Mouse (Mus musculus): Measurements from ENCODE around the gene Mad2l1bp. TPM values are rescaled to one million over a fixed set of nuclear protein-coding genes. Genes with fewer than 3 reads are reported as not detected.

The Mad2l1bp gene
- total RNA-seq, 1 experiment from 2014 or later, result 7.1 TPM

GRCm38 (mm10) chr17:46118423-46118850 lies 34.9 kb downstream of the Mad2l1bp start:
- ATAC-seq (ENCODE audit: extremely low read depth, insufficient number of reproducible peaks, low FRiP score, poor library complexity, severe bottlenecking), result no peak

GRCm38 (mm10) chr17:46117623-46118422 lies 35.5 kb downstream of the Mad2l1bp start:
- ATAC-seq (ENCODE audit: extremely low read depth, insufficient number of reproducible peaks, low FRiP score, poor library complexity, severe bottlenecking), result no peak

GRCm38 (mm10) chr17:46116881-46117280 lies 36.5 kb downstream of the Mad2l1bp start:
- no peak for ATAC-seq (ENCODE audit: extremely low read depth, insufficient number of reproducible peaks, low FRiP score, poor library complexity, severe bottlenecking)

GRCm38 (mm10) chr17:46116138-46116537 lies 37.2 kb downstream of the Mad2l1bp start:
- ATAC-seq (ENCODE audit: extremely low read depth, insufficient number of reproducible peaks, low FRiP score, poor library complexity, severe bottlenecking), result no peak

- ATAC-seq (ENCODE audit: extremely low read depth, insufficient number of reproducible peaks, low FRiP score, poor library complexity, severe bottlenecking), result no peak
These were observed 37.9 kb downstream of the Mad2l1bp start for GRCm38 (mm10) chr17:46115489-46115888.

GRCm38 (mm10) chr17:46110402-46111289 lies 42.7 kb downstream of the Mad2l1bp start, which contains the start of gene Mrps18a:
TSS of gene Mrps18a (plus strand) at chr17:46110986.
- ATAC-seq (ENCODE audit: extremely low read depth, insufficient number of reproducible peaks, low FRiP score, poor library complexity, severe bottlenecking), result peak; percentile 95

- no peak for ATAC-seq (ENCODE audit: extremely low read depth, insufficient number of reproducible peaks, low FRiP score, poor library complexity, severe bottlenecking)
These were observed 45.1 kb downstream of the Mad2l1bp start for GRCm38 (mm10) chr17:46108286-46108685.

- no peak for ATAC-seq (ENCODE audit: extremely low read depth, insufficient number of reproducible peaks, low FRiP score, poor library complexity, severe bottlenecking)
These were observed 48.9 kb downstream of the Mad2l1bp start for GRCm38 (mm10) chr17:46104487-46104886.

- no peak for ATAC-seq (ENCODE audit: extremely low read depth, insufficient number of reproducible peaks, low FRiP score, poor library complexity, severe bottlenecking)
These were observed 50.7 kb downstream of the Mad2l1bp start for GRCm38 (mm10) chr17:46102608-46103159.

GRCm38 (mm10) chr17:46101906-46102305 lies 51.4 kb downstream of the Mad2l1bp start:
- ATAC-seq (ENCODE audit: extremely low read depth, insufficient number of reproducible peaks, low FRiP score, poor library complexity, severe bottlenecking), result no peak

GRCm38 (mm10) chr17:46098525-46098924 lies 54.8 kb downstream of the Mad2l1bp start:
- ATAC-seq (ENCODE audit: extremely low read depth, insufficient number of reproducible peaks, low FRiP score, poor library complexity, severe bottlenecking), result no peak

Other genes with a start within 250 kb of the Mad2l1bp start
- gene Vegfa, start 121.2 kb downstream of the Mad2l1bp start, total RNA-seq (2017), result 19.5 and 23.0 TPM in 2 replicates
- gene Mrps18a, start 42.6 kb downstream of the Mad2l1bp start, total RNA-seq (2017), result 20.1 and 23.6 TPM in 2 replicates
- not detected in 2 replicates for gene Rsph9, start 9.3 kb downstream of the Mad2l1bp start, total RNA-seq (2017)
- 181 and 188 TPM in 2 replicates for gene Gtpbp2, start 7.5 kb upstream of the Mad2l1bp start, total RNA-seq (2017)
- gene Polh, start 49.1 kb upstream of the Mad2l1bp start, total RNA-seq (2017), result 13.2 and 14.4 TPM in 2 replicates
- 30.9 and 37.5 TPM in 2 replicates for gene Xpo5, start 49.2 kb upstream of the Mad2l1bp start, total RNA-seq (2017)
- 23.3 and 25.4 TPM in 2 replicates for gene Polr1c, start 94.5 kb upstream of the Mad2l1bp start, total RNA-seq (2017)
- 59.1 and 61.4 TPM in 2 replicates for gene Yipf3, start 94.5 kb upstream of the Mad2l1bp start, total RNA-seq (2017)
- gene Lrrc73, start 100.0 kb upstream of the Mad2l1bp start, total RNA-seq (2017), result 0.74 and 1.3 TPM in 2 replicates
- 17.2 and 17.8 TPM in 2 replicates for gene Tjap1, start 129.5 kb upstream of the Mad2l1bp start, total RNA-seq (2017)
- not detected in 2 replicates for gene Dlk2, start 143.9 kb upstream of the Mad2l1bp start, total RNA-seq (2017)
- 3.1 and 3.4 TPM in 2 replicates for gene Abcc10, start 174.8 kb upstream of the Mad2l1bp start, total RNA-seq (2017)
- gene Zfp318, start 230.2 kb upstream of the Mad2l1bp start, total RNA-seq (2017), result 216 and 260 TPM in 2 replicates

Measured in neutrophil, adult 5-6 weeks (primary cell).